ENCODE assay signal across 11 mouse cellular contexts in the genomic region with DNA sequence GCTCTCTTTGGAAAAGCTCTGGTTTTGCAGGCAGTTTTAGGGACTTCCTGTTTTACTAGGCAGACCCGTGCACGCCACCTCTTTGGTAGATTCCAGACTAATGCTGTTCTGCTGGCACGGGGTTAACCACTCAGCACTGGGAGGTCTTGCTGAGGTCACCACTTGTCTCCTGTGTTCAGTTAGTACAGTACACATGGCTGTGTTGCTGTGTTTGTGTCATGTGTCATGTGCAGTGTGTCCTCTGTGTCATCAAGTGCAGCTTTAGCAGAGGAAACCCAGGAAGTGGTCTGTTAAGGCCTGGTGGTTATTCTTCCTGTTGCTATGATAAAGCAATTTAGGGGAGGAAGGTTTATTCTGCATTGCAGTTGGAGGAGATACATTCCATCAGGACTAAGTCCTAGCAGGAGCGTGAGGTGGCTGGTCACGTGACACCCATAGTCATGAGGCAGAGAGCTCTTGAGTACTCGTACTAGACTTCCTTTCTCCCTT. TPM values are rescaled to one million over a fixed set of nuclear protein-coding genes. Genes with fewer than 3 reads are reported as not detected.
DNase-seq lines count a peak whose midpoint lies in the region; ATAC-seq and TF ChIP-seq lines count a peak whose summit lies in the region.
"Had no signal": no experiment of that assay in that cellular context is flagged by ENCODE, and none has a peak within 500 bp of the region (broad histone marks: within the 10 kb centered on the region; RNA-seq: fewer than 3 reads in every experiment).

No protein-coding gene starts in this region.

- no peak overlapping the region for H3K9ac ChIP-seq in hindbrain, embryonic 14.5 days
- H3K9ac ChIP-seq: forebrain, postnatal 0 days had no signal

- WGBS in hindbrain, embryonic 14.5 days: 83% methylated on average over 6 of the region's 6 CpGs

- intact Hi-C loops in left cerebral cortex, adult 2 months (cut with DNase I): no loop called here

- peak; percentile 36 for DNase-seq in 3T3-L1 (ENCODE audit: low read depth, low spot score)
- peak; percentile 73 for DNase-seq in CD4-positive, CD25-positive, alpha-beta regulatory T cell, adult 2 months (ENCODE audit: low read depth, low spot score)
- DNase-seq in induced T-regulatory cell, adult 2 months (ENCODE audit: low read depth): peak; percentile 83
- no peak for DNase-seq in frontal cortex, postnatal 14 days (ENCODE audit: low spot score in 2 of 2)
- DNase-seq in kidney, adult 18-20 months: no peak
- no peak for DNase-seq in left cerebral cortex, adult 2 months (ENCODE audit: extremely low spot score in 1 of 2, low spot score in 2 of 2)
- DNase-seq in hindbrain, embryonic 14.5 days (ENCODE audit: low spot score): no peak
- DNase-seq: cerebellum, adult 8-10 months; forebrain, postnatal 0 days had no signal

- peak; percentile 82 for ATAC-seq in megakaryocyte progenitor cell, adult 5-6 weeks (replicated peaks; ENCODE audit: poor library complexity)
- ATAC-seq in hindbrain, embryonic 14.5 days (ENCODE audit: low FRiP score): no peak
- ATAC-seq: forebrain, postnatal 0 days; hindbrain, embryonic 16.5 days had no signal

- H3K27ac ChIP-seq in left cerebral cortex, adult 2 months: no peak overlapping the region
- no peak overlapping the region for H3K27ac ChIP-seq in hindbrain, embryonic 14.5 days

- peaks cover 4% of the 10 kb centered on the region for H3K36me3 ChIP-seq in hindbrain, embryonic 14.5 days (replicated peaks; ENCODE audit: control insufficient read depth, insufficient read depth)

- no peak overlapping the region for H3K4me3 ChIP-seq in left cerebral cortex, adult 2 months
- H3K4me3 ChIP-seq in hindbrain, embryonic 14.5 days (replicated peaks; ENCODE audit: low read length): no peak overlapping the region

- H3K4me1 ChIP-seq in hindbrain, embryonic 14.5 days (replicated peaks; ENCODE audit: control insufficient read depth, insufficient read depth, low read length): no peaks in the 10 kb centered on the region

- no peaks in the 10 kb centered on the region for H3K9me3 ChIP-seq in hindbrain, embryonic 14.5 days (ENCODE audit: control insufficient read depth, low read length)

- no peak overlapping the region for H3K4me2 ChIP-seq in hindbrain, embryonic 14.5 days (replicated peaks)

- no peaks in the 10 kb centered on the region for H3K27me3 ChIP-seq in hindbrain, embryonic 14.5 days (ENCODE audit: control insufficient read depth, insufficient read depth, low read length)

- no peak for TF ChIP-seq CTCF in left cerebral cortex, adult 2 months (IDR thresholded peaks at IDR 0.05)

RNA-seq across cellular contexts. Expression of gene Tspyl3, which starts 10.4 kb away (rescaled TPM):
- total RNA-seq in megakaryocyte progenitor cell, adult 5-6 weeks (2015): 8.0 and 10.8 TPM in 2 replicates
- 7.0 and 8.9 TPM in 2 replicates for total RNA-seq in megakaryocyte progenitor cell, adult 5-6 weeks (2017)
- total RNA-seq in left cerebral cortex, adult 2 months (2021): 10 to 100 TPM; 24.6 to 26.5 TPM
- polyA plus RNA-seq in hindbrain, embryonic 14.5 days (2014; fragmentation: Nextera tagmentation; extraction: Ambion mirVana): 31.7 and 34.1 TPM in 2 replicates

RNA-seq across cellular contexts. Expression of gene Plagl2, which starts 26.4 kb away (rescaled TPM):
- total RNA-seq in megakaryocyte progenitor cell, adult 5-6 weeks (2015): 42.3 and 45.4 TPM in 2 replicates
- 5.6 TPM in 2 replicates for total RNA-seq in megakaryocyte progenitor cell, adult 5-6 weeks (2017)
- 1 to 10 TPM; 6.0 to 6.2 TPM for total RNA-seq in left cerebral cortex, adult 2 months (2021)
- 6.4 and 8.7 TPM in 2 replicates for polyA plus RNA-seq in hindbrain, embryonic 14.5 days (2014; fragmentation: Nextera tagmentation; extraction: Ambion mirVana)

RNA-seq across cellular contexts. Expression of gene Pofut1, which starts 26.5 kb away (rescaled TPM):
- 14.0 and 14.9 TPM in 2 replicates for total RNA-seq in megakaryocyte progenitor cell, adult 5-6 weeks (2015)
- 16.7 and 22.1 TPM in 2 replicates for total RNA-seq in megakaryocyte progenitor cell, adult 5-6 weeks (2017)
- 10 to 100 TPM; 15.4 to 17.3 TPM for total RNA-seq in left cerebral cortex, adult 2 months (2021)
- polyA plus RNA-seq in hindbrain, embryonic 14.5 days (2014; fragmentation: Nextera tagmentation; extraction: Ambion mirVana): 5.3 and 6.3 TPM in 2 replicates

RNA-seq across cellular contexts. Expression of gene Tm9sf4, which starts 53.7 kb away (rescaled TPM):
- total RNA-seq in megakaryocyte progenitor cell, adult 5-6 weeks (2015): 59.2 and 60.4 TPM in 2 replicates
- 65.8 and 89.2 TPM in 2 replicates for total RNA-seq in megakaryocyte progenitor cell, adult 5-6 weeks (2017)
- 100 to 1,000 TPM; 112 to 118 TPM for total RNA-seq in left cerebral cortex, adult 2 months (2021)
- polyA plus RNA-seq in hindbrain, embryonic 14.5 days (2014; fragmentation: Nextera tagmentation; extraction: Ambion mirVana): 84.0 and 84.3 TPM in 2 replicates

Comparison
In these comparisons a context has a peak if more than half of its experiments do, and no peak if none do; other contexts are left out.
1. DNase-seq: peak in 3T3-L1 (single experiment), CD4-positive, CD25-positive, alpha-beta regulatory T cell, adult 2 months (single experiment) and induced T-regulatory cell, adult 2 months (single experiment); none in frontal cortex, postnatal 14 days (0 of 2), kidney, adult 18-20 months (single experiment), left cerebral cortex, adult 2 months (0 of 2) and hindbrain, embryonic 14.5 days (single experiment).